Mouse (Mus musculus): ENCODE measurements around the gene Gm5157.
"Not testable (repeated sequence)": the region's sequence is repeated elsewhere in the genome, so short reads cannot be mapped to it uniquely, and the experiment has no call there.

Gene Gm5157

DNA sequence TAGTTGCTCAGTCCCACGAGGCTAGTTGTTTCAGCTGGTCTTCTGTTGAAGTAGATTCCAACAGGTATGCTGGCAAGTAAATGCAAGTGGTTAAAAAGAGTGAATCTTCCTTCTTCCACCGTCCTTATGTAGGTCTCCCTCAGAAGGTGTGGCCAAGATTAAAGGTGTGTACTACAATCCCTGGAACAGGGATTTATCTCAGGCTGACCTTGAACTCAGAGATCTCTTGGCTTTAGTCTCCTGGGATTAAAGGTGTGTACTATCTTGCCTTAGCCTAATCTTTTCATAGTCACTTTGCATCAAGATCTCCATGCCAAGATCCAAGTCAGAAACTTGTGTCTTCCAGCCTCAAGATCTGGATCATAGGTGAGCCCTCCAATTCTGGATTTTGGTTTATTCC lies at the start of gene Gm5157:
Gm5157 (minus strand) TSS at position 101 of the 400 bp plus-strand sequence.
- DNase-seq (ENCODE audit: low read depth, low spot score): not testable (repeated sequence)

GRCm38 (mm10) chr7:21161885-21162284 lies 28.3 kb downstream of the Gm5157 start, which contains the start of gene Vmn1r123:
TSS of gene Vmn1r123 (plus strand) at chr7:21162185.
- DNase-seq (ENCODE audit: low read depth, low spot score): not testable (repeated sequence)

All from retina, postnatal 7 days (tissue).